ENCODE assay signal across 8 mouse cellular contexts in the genomic region with DNA sequence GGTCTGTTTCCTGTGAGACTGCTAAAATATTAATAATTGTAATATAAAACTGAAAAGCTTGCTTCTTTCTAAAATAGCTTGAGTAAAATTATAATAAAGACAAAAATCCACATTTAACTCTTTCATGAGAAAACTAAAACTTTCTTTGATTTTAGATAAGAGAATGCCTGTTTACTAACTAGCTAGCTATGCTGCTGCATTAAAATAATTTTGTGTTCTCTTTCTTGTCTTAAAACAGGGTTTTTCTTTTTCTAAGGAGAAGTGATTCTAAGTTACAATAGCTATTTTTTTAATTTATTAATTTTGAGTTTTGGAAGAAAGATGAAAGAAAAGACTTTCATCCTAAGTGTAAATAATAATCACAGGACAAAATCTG.
A peak's percentile ranks its signal among the peaks of the same experiment; 100 is the strongest.
DNase-seq lines count a peak whose midpoint lies in the region; ATAC-seq and TF ChIP-seq lines count a peak whose summit lies in the region.

No protein-coding gene starts in this region.

- H3K9ac ChIP-seq in heart, embryonic 15.5 days, result peak overlapping the region; percentile 69; the same call in 1 of the 2 replicates
- peak overlapping the region; percentile 96 for H3K9ac ChIP-seq in MEL (ENCODE audit: control insufficient read depth, low read depth, low read length, poor library complexity, severe bottlenecking)
- peak overlapping the region; percentile 83 for H3K9ac ChIP-seq in hindbrain, embryonic 11.5 days (ENCODE audit: low read depth, low read length)

- no peak for TF ChIP-seq EP300 in MEL (IDR thresholded peaks at IDR 0.05; ENCODE audit: low read depth in 1 of 2, low read length in 2 of 2)

- intact Hi-C loops in left cerebral cortex, postnatal 25 days (cut with DNase I), result loop anchor here (1.0 kb wide), 1 partner anchor 126 kb away; no protein-coding TSS in a partner anchor

- no peak for TF ChIP-seq RAD21 in MEL (IDR thresholded peaks at IDR 0.05; ENCODE audit: low read depth, low read length)

- peaks cover 21% of the 10 kb centered on the region for H3K79me2 ChIP-seq in MEL (ENCODE audit: control insufficient read depth, insufficient read depth, low read length, poor library complexity)

- no peak for ATAC-seq in heart, embryonic 15.5 days (replicated peaks; ENCODE audit: insufficient number of reproducible peaks, insufficient read depth, low FRiP score, low read depth)
- no peak for ATAC-seq in hindbrain, embryonic 11.5 days (ENCODE audit: low FRiP score)

- peaks cover 25% of the 10 kb centered on the region for H3K4me1 ChIP-seq in heart, embryonic 15.5 days (replicated peaks)
- peaks cover 11 to 23% of the 10 kb centered on the region in 2 experiments for H3K4me1 ChIP-seq in MEL (ENCODE audit: control insufficient read depth in 1 of 2, insufficient read depth in 2 of 2, low read length in 2 of 2)
- H3K4me1 ChIP-seq in hindbrain, embryonic 11.5 days (replicated peaks; ENCODE audit: control insufficient read depth, insufficient read depth, low read length), result no peaks in the 10 kb centered on the region
- H3K4me1 ChIP-seq in midbrain, embryonic 10.5 days, result peaks cover 56% of the 10 kb centered on the region

- peak overlapping the region; percentile 76 for H3K4me2 ChIP-seq in heart, embryonic 15.5 days
- peak overlapping the region; percentile 54 for H3K4me2 ChIP-seq in hindbrain, embryonic 11.5 days (replicated peaks; ENCODE audit: low read depth, low read length)

- H3K4me3 ChIP-seq in heart, embryonic 15.5 days, result peak overlapping the region; percentile 59
- peak overlapping the region; percentile 97 to 99 for H3K4me3 ChIP-seq in MEL (ENCODE audit: control insufficient read depth in 1 of 2, insufficient read depth in 1 of 2, low read depth in 2 of 2, low read length in 2 of 2)
- peak overlapping the region; percentile 51 for H3K4me3 ChIP-seq in hindbrain, embryonic 11.5 days (ENCODE audit: low read depth, low read length)
- H3K4me3 ChIP-seq in midbrain, embryonic 10.5 days, result peak overlapping the region; percentile 57

- TF ChIP-seq CTCF in MEL (IDR thresholded peaks at IDR 0.05 in 2 of 3, conservative IDR thresholded peaks at IDR 0.05 in 1 of 3; ENCODE audit: control insufficient read depth in 1 of 3, insufficient read depth in 1 of 3, low read depth in 2 of 3, low read length in 3 of 3, poor library complexity in 1 of 3, severe bottlenecking in 1 of 3), result no peak

- no peak for DNase-seq in heart, adult 11 months
- DNase-seq in MEL (ENCODE audit: low read depth, low spot score), result no peak
- no peak for DNase-seq in hindbrain, embryonic 11.5 days (ENCODE audit: low spot score)
- DNase-seq in midbrain, embryonic 10.5 days (ENCODE audit: low spot score), result no peak
- no peak for DNase-seq in adrenal gland, adult 2 months
- DNase-seq in right cerebral cortex, postnatal 4 days, result no peak
- DNase-seq in left cerebral cortex, postnatal 25 days (ENCODE audit: low spot score in 2 of 2), result no peak

- H3K27me3 ChIP-seq in heart, embryonic 15.5 days, result no peaks in the 10 kb centered on the region
- H3K27me3 ChIP-seq in MEL (ENCODE audit: control insufficient read depth in 1 of 2, insufficient read depth in 2 of 2, low read length in 2 of 2), result no peaks in the 10 kb centered on the region
- H3K27me3 ChIP-seq in hindbrain, embryonic 11.5 days (ENCODE audit: control insufficient read depth, insufficient read depth, low read length), result no peaks in the 10 kb centered on the region
- H3K27me3 ChIP-seq in midbrain, embryonic 10.5 days (ENCODE audit: low read depth, poor library complexity, severe bottlenecking), result no peaks in the 10 kb centered on the region

- H3K36me3 ChIP-seq in heart, embryonic 15.5 days, result no peaks in the 10 kb centered on the region
- H3K36me3 ChIP-seq in MEL (ENCODE audit: control insufficient read depth in 1 of 2, insufficient read depth in 2 of 2, low read length in 2 of 2), result peaks cover 0 to 35% of the 10 kb centered on the region in 2 experiments; a peak in 3 of 4 replicates
- no peaks in the 10 kb centered on the region for H3K36me3 ChIP-seq in hindbrain, embryonic 11.5 days (ENCODE audit: control insufficient read depth, insufficient read depth, low read length)
- H3K36me3 ChIP-seq in midbrain, embryonic 10.5 days, result peaks cover 11% of the 10 kb centered on the region

- no peak for TF ChIP-seq POLR2A in MEL (IDR thresholded peaks at IDR 0.05; ENCODE audit: control insufficient read depth in 1 of 2, insufficient read depth in 1 of 2, low read depth in 1 of 2, low read length in 2 of 2, poor library complexity in 1 of 2)

- H3K27ac ChIP-seq in heart, embryonic 15.5 days, result peak overlapping the region; percentile 96
- H3K27ac ChIP-seq in MEL (ENCODE audit: control insufficient read depth, low read depth, low read length), result peak overlapping the region; percentile 100
- H3K27ac ChIP-seq in hindbrain, embryonic 11.5 days (ENCODE audit: low read depth, low read length), result peak overlapping the region; percentile 95
- peak overlapping the region; percentile 97 for H3K27ac ChIP-seq in midbrain, embryonic 10.5 days (replicated peaks)

- H3K9me3 ChIP-seq in heart, embryonic 15.5 days (replicated peaks), result no peaks in the 10 kb centered on the region
- H3K9me3 ChIP-seq in MEL (replicated peaks; ENCODE audit: insufficient read depth, low read length), result no peaks in the 10 kb centered on the region
- H3K9me3 ChIP-seq in hindbrain, embryonic 11.5 days (ENCODE audit: control insufficient read depth, low read length), result no peaks in the 10 kb centered on the region
- no peaks in the 10 kb centered on the region for H3K9me3 ChIP-seq in midbrain, embryonic 10.5 days (replicated peaks)

TF ChIP-seq in MEL, 35 proteins besides CTCF, POLR2A, EP300 and RAD21:
- no peak for TF ChIP-seq ZC3H11A (IDR thresholded peaks at IDR 0.05; ENCODE audit: low read depth, low read length)
- TF ChIP-seq TAL1 (IDR thresholded peaks at IDR 0.05; ENCODE audit: low read length), result no peak
- no peak for TF ChIP-seq GABPA (IDR thresholded peaks at IDR 0.05; ENCODE audit: low read depth, low read length)
- TF ChIP-seq POLR2AphosphoS2 (IDR thresholded peaks at IDR 0.05; ENCODE audit: low read length), result no peak
- no peak for TF ChIP-seq ZMIZ1 (IDR thresholded peaks at IDR 0.05; ENCODE audit: low read depth, low read length)
- no peak for TF ChIP-seq MAX (IDR thresholded peaks at IDR 0.05; ENCODE audit: low read length)
TF ChIP-seq in MEL: peak in this region for 0.
